Mouse (Mus musculus): ENCODE measurements around the gene 1600014C10Rik.

DNA sequence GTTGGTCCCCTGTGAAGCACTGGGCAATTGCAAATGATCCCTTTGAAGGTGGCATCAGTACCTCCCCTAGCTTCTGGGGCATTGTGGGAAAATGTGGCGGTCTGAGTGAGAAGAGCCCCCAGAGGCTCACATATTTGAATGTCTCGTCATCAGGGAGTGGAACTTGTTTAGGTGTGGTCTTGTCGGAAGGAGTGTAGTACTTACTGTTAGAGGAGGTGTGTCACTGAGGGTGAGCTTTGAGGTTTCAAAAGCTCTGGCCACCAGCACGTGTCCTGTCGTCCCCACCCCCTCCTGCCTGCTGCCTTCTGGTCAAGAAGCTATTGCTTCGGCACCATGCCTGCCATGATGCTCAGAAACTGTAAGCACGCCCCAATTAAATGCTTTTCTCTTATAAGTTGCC lies 32.3 kb downstream of the 1600014C10Rik start:
- no peak for TF ChIP-seq CTCF (IDR thresholded peaks at IDR 0.05; ENCODE audit: low read depth, low read length)
- no peak for TF ChIP-seq POLR2A (IDR thresholded peaks at IDR 0.05; ENCODE audit: borderline replicate concordance, low read depth, low read length)

Data from bone marrow macrophage, adult 2 months (primary cell).